Mouse (Mus musculus) B cell, adult (primary cell): ENCODE results near the gene Cdkl3. TPM values are rescaled to one million over a fixed set of nuclear protein-coding genes. Genes with fewer than 3 reads are reported as not detected.

Experiments used
- total RNA-seq: library from RNA; stranded (reverse); gene quantifications from 4 replicates; pipeline ENCODE4 v1.2.4, GENCODE M21; 2023; ENCODE audit not compliant: inconsistent age

Cdkl3 gene
- 4.4 to 4.9 TPM (median 4.5 TPM) in 4 replicates for total RNA-seq

GRCm38 (mm10) chr11:52003772-52004528 is at the start of gene Cdkl3:
Gene Cdkl3 (plus strand): TSS chr11:52004221.

GRCm38 (mm10) chr11:51967443-51968401 is 36.3 kb upstream of the Cdkl3 start, which contains the start of gene Cdkn2aipnl:
Gene Cdkn2aipnl (plus strand): TSS chr11:51967661.

GRCm38 (mm10) chr11:52000290-52000962 is 3.6 kb upstream of the Cdkl3 start, which contains the start of gene Ube2b:
Gene Ube2b (minus strand): TSS chr11:52000762.

GRCm38 (mm10) chr11:52098398-52098946 is 94.5 kb downstream of the Cdkl3 start, which contains the start of gene Ppp2ca:
Gene Ppp2ca (plus strand): TSS chr11:52098681.

Other genes with a start within 250 kb of the Cdkl3 start
- 74.3 to 87.0 TPM (median 84.5 TPM) in 4 replicates for gene Sec24a, start 240.6 kb upstream of the Cdkl3 start, total RNA-seq
- gene Sar1b, start 240.5 kb upstream of the Cdkl3 start, total RNA-seq = 29.9 to 36.0 TPM (median 34.6 TPM) in 4 replicates
- 67.5 to 72.9 TPM (median 68.9 TPM) in 4 replicates for gene Jade2, start 146.6 kb upstream of the Cdkl3 start, total RNA-seq
- 42.2 to 49.8 TPM (median 45.0 TPM) in 4 replicates for gene Cdkn2aipnl, start 36.6 kb upstream of the Cdkl3 start, total RNA-seq
- gene Ube2b, start 3.5 kb upstream of the Cdkl3 start, total RNA-seq = 180 to 200 TPM (median 183 TPM) in 4 replicates
- gene Ppp2ca, start 94.5 kb downstream of the Cdkl3 start, total RNA-seq = 107 to 118 TPM (median 111 TPM) in 4 replicates
- not detected in 4 replicates for gene Olfr1373, start 141.3 kb downstream of the Cdkl3 start, total RNA-seq
- not detected in 4 replicates for gene Olfr1371, start 209.8 kb downstream of the Cdkl3 start, total RNA-seq
- 127 to 157 TPM (median 145 TPM) in 4 replicates for gene Skp1a, start 227.8 kb downstream of the Cdkl3 start, total RNA-seq